ENCODE assay signal across 9 mouse cellular contexts in genomic region chr8:72240951-72241350, GRCm38 (mm10). TPM values are rescaled to one million over a fixed set of nuclear protein-coding genes. Genes with fewer than 3 reads are reported as not detected.
DNase-seq lines count a peak whose midpoint lies in the region; ATAC-seq and TF ChIP-seq lines count a peak whose summit lies in the region.
"Had no signal": no experiment of that assay in that cellular context is flagged by ENCODE, and none has a peak within 500 bp of the region (broad histone marks: within the 10 kb centered on the region; RNA-seq: fewer than 3 reads in every experiment).

No protein-coding gene starts in this region.

- no peak for ATAC-seq in forebrain, embryonic 11.5 days (replicated peaks; ENCODE audit: low FRiP score)
- ATAC-seq in limb, embryonic 14.5 days (ENCODE audit: low FRiP score, low read depth), result no peak
- no peak for ATAC-seq in stomach, embryonic 16.5 days (ENCODE audit: insufficient read depth, low FRiP score)

- H3K9ac ChIP-seq in heart, adult 2 months (ENCODE audit: low read depth, low read length), result no peak overlapping the region
- peak overlapping the region; percentile 74 for H3K9ac ChIP-seq in forebrain, embryonic 11.5 days (ENCODE audit: low read length)
- H3K9ac ChIP-seq in limb, embryonic 14.5 days (ENCODE audit: low read depth, low read length, severe bottlenecking), result peak overlapping the region; percentile 61; the same call in 1 of the 2 replicates
- H3K9ac ChIP-seq in stomach, embryonic 16.5 days (ENCODE audit: low read length), result peak overlapping the region; percentile 83

- no peaks in the 10 kb centered on the region; the same call in none of the 2 replicates for H3K36me3 ChIP-seq in heart, adult 2 months (ENCODE audit: control insufficient read depth, insufficient read depth, low read length)
- peaks cover 7% of the 10 kb centered on the region for H3K36me3 ChIP-seq in E14TG2a.4 (ENCODE audit: insufficient read depth, low read length)
- no peaks in the 10 kb centered on the region for H3K36me3 ChIP-seq in forebrain, embryonic 11.5 days (ENCODE audit: control insufficient read depth, insufficient read depth, low read length)
- no peaks in the 10 kb centered on the region; the same call in 1 of the 2 replicates for H3K36me3 ChIP-seq in limb, embryonic 14.5 days (ENCODE audit: control insufficient read depth, insufficient read depth, low read length)
- 0 out of 2 replicates have a peak, but pooled peaks cover 1% of the 10 kb centered on the region for H3K36me3 ChIP-seq in stomach, embryonic 16.5 days (ENCODE audit: control insufficient read depth, insufficient read depth, low read length)

- no peak for TF ChIP-seq POLR2A in heart, adult 2 months (IDR thresholded peaks at IDR 0.05; ENCODE audit: insufficient read depth, low read depth, low read length)
- no peak for TF ChIP-seq POLR2A in limb, embryonic 14.5 days (IDR thresholded peaks at IDR 0.05; ENCODE audit: borderline replicate concordance, extremely low read depth, insufficient read depth, insufficient read length)

- TF ChIP-seq EP300 in heart, adult 2 months (IDR thresholded peaks at IDR 0.05; ENCODE audit: insufficient read depth, low read depth, low read length), result no peak

- H3K4me1 ChIP-seq in heart, adult 2 months (ENCODE audit: control insufficient read depth, insufficient read depth, low read length), result peaks cover 15% of the 10 kb centered on the region
- peaks cover 8% of the 10 kb centered on the region for H3K4me1 ChIP-seq in E14TG2a.4 (replicated peaks; ENCODE audit: low read depth, low read length)
- peaks cover 3% of the 10 kb centered on the region; the same call in 1 of the 2 replicates for H3K4me1 ChIP-seq in forebrain, embryonic 11.5 days (replicated peaks; ENCODE audit: control insufficient read depth, insufficient read depth, low read length)
- 0 out of 2 replicates have a peak, but pooled peaks cover 6% of the 10 kb centered on the region for H3K4me1 ChIP-seq in limb, embryonic 14.5 days (ENCODE audit: control insufficient read depth, insufficient read depth, low read length)
- H3K4me1 ChIP-seq in stomach, embryonic 16.5 days (ENCODE audit: control insufficient read depth, insufficient read depth, low read length), result peaks cover 3% of the 10 kb centered on the region; the same call in 1 of the 2 replicates

- no peaks in the 10 kb centered on the region for H3K27me3 ChIP-seq in heart, adult 2 months (ENCODE audit: control insufficient read depth, insufficient read depth, low read length)
- H3K27me3 ChIP-seq in E14TG2a.4 (ENCODE audit: insufficient read depth, low read length), result no peaks in the 10 kb centered on the region
- no peaks in the 10 kb centered on the region for H3K27me3 ChIP-seq in forebrain, embryonic 11.5 days (ENCODE audit: control insufficient read depth, insufficient read depth, low read length)
- no peaks in the 10 kb centered on the region for H3K27me3 ChIP-seq in limb, embryonic 14.5 days (ENCODE audit: control insufficient read depth, insufficient read depth, low read length)
- no peaks in the 10 kb centered on the region for H3K27me3 ChIP-seq in stomach, embryonic 16.5 days (ENCODE audit: control insufficient read depth, insufficient read depth, low read length)

- peak overlapping the region; percentile 71 for H3K4me3 ChIP-seq in heart, adult 2 months
- peak overlapping the region; percentile 90 for H3K4me3 ChIP-seq in E14TG2a.4 (replicated peaks; ENCODE audit: low read length)
- peak overlapping the region; percentile 63 for H3K4me3 ChIP-seq in forebrain, embryonic 11.5 days (ENCODE audit: low read depth, low read length)
- H3K4me3 ChIP-seq in limb, embryonic 14.5 days (replicated peaks; ENCODE audit: low read length), result peak overlapping the region; percentile 70
- peak overlapping the region; percentile 87 for H3K4me3 ChIP-seq in stomach, embryonic 16.5 days (replicated peaks; ENCODE audit: low read length)

- H3K79me2 ChIP-seq in heart, adult 2 months (replicated peaks; ENCODE audit: control insufficient read depth, insufficient read depth, low read length), result peaks cover 5% of the 10 kb centered on the region

- DNase-seq in heart, adult 2 months, result peak in 1 of 2 experiments; percentile 28
- no peak for DNase-seq in heart, postnatal 25 days (ENCODE audit: low spot score)
- no peak for DNase-seq in forebrain, embryonic 11.5 days (ENCODE audit: low spot score)
- peak; percentile 2 for DNase-seq in limb, embryonic 14.5 days (ENCODE audit: low spot score)
- no peak for DNase-seq in thymus, postnatal 36 days
- no peak for DNase-seq in right cerebral cortex, adult 2 months (ENCODE audit: low spot score in 2 of 2)

- peak overlapping the region; percentile 64 for H3K4me2 ChIP-seq in forebrain, embryonic 11.5 days (ENCODE audit: low read depth, low read length, severe bottlenecking)
- H3K4me2 ChIP-seq in limb, embryonic 14.5 days (replicated peaks; ENCODE audit: low read depth, low read length, severe bottlenecking), result peak overlapping the region; percentile 70
- peak overlapping the region; percentile 67 for H3K4me2 ChIP-seq in stomach, embryonic 16.5 days (ENCODE audit: low read depth, low read length)

- 52% methylated on average over 7 of the region's 7 CpGs for WGBS in heart, adult 2 months
- 78% methylated on average over 7 of the region's 7 CpGs for WGBS in forebrain, embryonic 11.5 days
- 78% methylated on average over 7 of the region's 7 CpGs for WGBS in limb, embryonic 14.5 days
- WGBS in stomach, embryonic 16.5 days, result 63% methylated on average over 7 of the region's 7 CpGs

- peak overlapping the region; percentile 92 for H3K27ac ChIP-seq in heart, adult 2 months
- no peak overlapping the region; the same call in 1 of the 2 replicates for H3K27ac ChIP-seq in forebrain, embryonic 11.5 days (ENCODE audit: low read depth, low read length)
- H3K27ac ChIP-seq in limb, embryonic 14.5 days (replicated peaks; ENCODE audit: low read depth, low read length), result no peak overlapping the region
- H3K27ac ChIP-seq in stomach, embryonic 16.5 days (ENCODE audit: low read length), result peak overlapping the region; percentile 94; the same call in 1 of the 2 replicates

- no peak for TF ChIP-seq CTCF in heart, adult 2 months (IDR thresholded peaks at IDR 0.05)
- no peak for TF ChIP-seq CTCF in E14TG2a.4 (conservative IDR thresholded peaks at IDR 0.05; ENCODE audit: low read length)

- intact Hi-C loops in heart, adult 2 months (cut with DNase I), result loop anchor here (5.0 kb wide), 2 partner anchors 64 to 126 kb away; no protein-coding TSS in a partner anchor
- intact Hi-C loops in heart, postnatal 25 days (cut with DNase I), result loop anchor here (5.0 to 10.0 kb wide), 2 partner anchors 64 to 234 kb away; partner anchors contain the start of gene Cherp

- no peaks in the 10 kb centered on the region for H3K9me3 ChIP-seq in E14TG2a.4 (ENCODE audit: low read length)
- H3K9me3 ChIP-seq in forebrain, embryonic 11.5 days (ENCODE audit: control insufficient read depth, low read length), result no peaks in the 10 kb centered on the region
- H3K9me3 ChIP-seq in limb, embryonic 14.5 days (ENCODE audit: control insufficient read depth, low read length), result no peaks in the 10 kb centered on the region
- H3K9me3 ChIP-seq in stomach, embryonic 16.5 days (replicated peaks; ENCODE audit: control insufficient read depth, low read length), result no peaks in the 10 kb centered on the region

RNA-seq across cellular contexts. Expression of gene Ap1m1, which starts 1.1 kb away (rescaled TPM):
- 10 to 100 TPM; 44.6 to 48.8 TPM for total RNA-seq in heart, adult 2 months (2021)
- polyA plus RNA-seq in heart, adult 2 months (2012; rRNA removed), result 74.3 and 77.0 TPM in 2 replicates
- 10 to 100 TPM; 44.0 to 46.1 TPM for total RNA-seq in heart, postnatal 25 days (2021)
- polyA plus RNA-seq in forebrain, embryonic 11.5 days (2014; fragmentation: Nextera tagmentation; extraction: Ambion mirVana), result 173 and 190 TPM in 2 replicates
- polyA plus RNA-seq in limb, embryonic 14.5 days (2012; rRNA removed), result 111 and 127 TPM in 2 replicates
- polyA plus RNA-seq in limb, embryonic 14.5 days (2014; fragmentation: Nextera tagmentation; extraction: Ambion mirVana), result 98.8 and 99.2 TPM in 2 replicates
- 90.3 and 97.1 TPM in 2 replicates for polyA plus RNA-seq in stomach, embryonic 16.5 days (2015; fragmentation: Nextera tagmentation; extraction: Ambion mirVana)

RNA-seq across cellular contexts. Expression of gene Fam32a, which starts 21.4 kb away (rescaled TPM):
- 10 to 100 TPM; 21.4 to 23.2 TPM for total RNA-seq in heart, adult 2 months (2021)
- 21.2 and 29.9 TPM in 2 replicates for polyA plus RNA-seq in heart, adult 2 months (2012; rRNA removed)
- 10 to 100 TPM; 20.4 to 20.7 TPM for total RNA-seq in heart, postnatal 25 days (2021)
- polyA plus RNA-seq in forebrain, embryonic 11.5 days (2014; fragmentation: Nextera tagmentation; extraction: Ambion mirVana), result 74.2 and 76.0 TPM in 2 replicates
- polyA plus RNA-seq in limb, embryonic 14.5 days (2012; rRNA removed), result 52.9 and 56.4 TPM in 2 replicates
- polyA plus RNA-seq in limb, embryonic 14.5 days (2014; fragmentation: Nextera tagmentation; extraction: Ambion mirVana), result 57.4 and 58.9 TPM in 2 replicates
- 72.7 and 73.7 TPM in 2 replicates for polyA plus RNA-seq in stomach, embryonic 16.5 days (2015; fragmentation: Nextera tagmentation; extraction: Ambion mirVana)

RNA-seq across cellular contexts. Expression of gene Gm11034, which starts 27.5 kb away (rescaled TPM):
- not detected for total RNA-seq in heart, adult 2 months (2021)
- polyA plus RNA-seq in heart, adult 2 months (2012; rRNA removed), result not detected in 2 replicates
- total RNA-seq in heart, postnatal 25 days (2021), result not detected
- polyA plus RNA-seq in forebrain, embryonic 11.5 days (2014; fragmentation: Nextera tagmentation; extraction: Ambion mirVana), result not detected in 2 replicates
- polyA plus RNA-seq in limb, embryonic 14.5 days (2012; rRNA removed), result not detected in 2 replicates
- not detected in 2 replicates for polyA plus RNA-seq in limb, embryonic 14.5 days (2014; fragmentation: Nextera tagmentation; extraction: Ambion mirVana)
- not detected in 2 replicates for polyA plus RNA-seq in stomach, embryonic 16.5 days (2015; fragmentation: Nextera tagmentation; extraction: Ambion mirVana)
- total RNA-seq: hematopoietic stem cell, adult 5-6 weeks had no signal

RNA-seq across cellular contexts. Expression of gene Cib3, which starts 28.3 kb away (rescaled TPM):
- total RNA-seq in heart, adult 2 months (2021), result 1 to 10 TPM in 1 of 2 experiments, under 1 TPM in 1; 0.66 to 1.5 TPM
- polyA plus RNA-seq in heart, adult 2 months (2012; rRNA removed), result 1.1 TPM in 2 replicates
- total RNA-seq in heart, postnatal 25 days (2021), result under 1 TPM in 1 of 2 experiments, not detected in 1; 0.49 TPM
- 0.25 TPM in 1 of 2 replicates, not detected in the other for polyA plus RNA-seq in forebrain, embryonic 11.5 days (2014; fragmentation: Nextera tagmentation; extraction: Ambion mirVana)
- polyA plus RNA-seq in limb, embryonic 14.5 days (2012; rRNA removed), result not detected in 2 replicates
- not detected in 2 replicates for polyA plus RNA-seq in limb, embryonic 14.5 days (2014; fragmentation: Nextera tagmentation; extraction: Ambion mirVana)
- polyA plus RNA-seq in stomach, embryonic 16.5 days (2015; fragmentation: Nextera tagmentation; extraction: Ambion mirVana), result not detected in 2 replicates
- total RNA-seq: hematopoietic stem cell, adult 5-6 weeks had no signal

RNA-seq across cellular contexts. Expression of gene Hsh2d, which starts 51.5 kb away (rescaled TPM):
- not detected for total RNA-seq in heart, adult 2 months (2021)
- polyA plus RNA-seq in heart, adult 2 months (2012; rRNA removed), result 0.18 and 0.55 TPM in 2 replicates
- total RNA-seq in heart, postnatal 25 days (2021), result not detected
- not detected in 2 replicates for polyA plus RNA-seq in forebrain, embryonic 11.5 days (2014; fragmentation: Nextera tagmentation; extraction: Ambion mirVana)
- polyA plus RNA-seq in limb, embryonic 14.5 days (2012; rRNA removed), result 0.28 and 0.37 TPM in 2 replicates
- polyA plus RNA-seq in limb, embryonic 14.5 days (2014; fragmentation: Nextera tagmentation; extraction: Ambion mirVana), result 0.10 and 0.11 TPM in 2 replicates
- 1.4 and 2.0 TPM in 2 replicates for polyA plus RNA-seq in stomach, embryonic 16.5 days (2015; fragmentation: Nextera tagmentation; extraction: Ambion mirVana)

Comparison
In these comparisons a context has a peak if more than half of its experiments do, and no peak if none do; other contexts are left out.
1. H3K27ac ChIP-seq: peak in heart, adult 2 months (single experiment) and stomach, embryonic 16.5 days (single experiment); none in forebrain, embryonic 11.5 days (single experiment) and limb, embryonic 14.5 days (single experiment).
2. Peak in every context shown above with its lines, with median percentiles within 50 percentile points of each other: H3K4me3 ChIP-seq and H3K4me2 ChIP-seq.